Mouse (Mus musculus) 3T3-L1 (cell line): ENCODE data around the gene Armh2.
"Not testable (repeated sequence)": the region's sequence is repeated elsewhere in the genome, so short reads cannot be mapped to it uniquely, and the experiment has no call there.

ENCODE experiments used
- DNase-seq: peaks from one replicate; pipeline ENCODE4 v3.0.0-alpha.2; 2015; ENCODE audit warnings: low read depth, low spot score

Gene Armh2

DNA sequence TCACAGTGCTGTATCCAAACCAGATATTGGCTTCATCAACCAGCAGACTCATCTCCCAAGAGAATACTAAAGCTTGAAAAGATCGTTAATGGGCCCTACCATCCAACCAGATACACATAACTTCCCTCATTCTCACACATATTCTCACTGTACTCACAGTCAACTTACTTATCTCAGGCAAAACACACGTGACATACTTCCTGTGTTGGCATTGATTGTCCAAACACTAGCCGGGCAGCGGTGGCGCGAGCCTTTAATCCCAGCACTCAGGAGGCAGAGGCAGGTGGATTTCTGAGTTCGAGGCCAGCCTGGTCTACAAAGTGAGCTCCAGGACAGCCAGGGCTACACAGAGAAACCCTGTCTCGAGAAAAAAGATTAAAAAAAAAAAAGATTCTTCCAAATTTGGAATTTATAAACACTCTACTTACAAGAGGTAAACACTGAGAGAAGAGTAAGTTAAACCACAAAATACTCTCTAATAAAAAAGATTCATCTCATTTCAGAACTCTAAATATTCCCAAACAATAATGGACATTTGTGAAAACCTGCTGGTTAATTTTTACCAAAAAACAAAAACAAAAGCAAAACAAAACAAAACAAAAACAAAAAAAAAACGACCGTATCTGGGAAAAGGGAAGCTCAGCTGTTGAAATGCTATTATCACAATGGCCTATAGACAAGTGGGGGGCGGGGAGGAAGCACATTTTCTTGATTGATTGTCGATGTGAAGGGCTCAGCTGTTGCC, 17.0 kb downstream of the Armh2 start:
- DNase-seq: no peak

GRCm38 (mm10) chr13:24759451-24759850, 18.4 kb downstream of the Armh2 start:
- DNase-seq: no peak

- DNase-seq: no peak
Observed at GRCm38 (mm10) chr13:24760351-24760870, 19.4 kb downstream of the Armh2 start.

GRCm38 (mm10) chr13:24761083-24761402, 20.0 kb downstream of the Armh2 start:
- no peak for DNase-seq

GRCm38 (mm10) chr13:24761403-24762227, 20.6 kb downstream of the Armh2 start, which contains the start of gene Gmnn:
Gene Gmnn (minus strand): TSS chr13:24761923.
- peak; percentile 79 for DNase-seq

DNA sequence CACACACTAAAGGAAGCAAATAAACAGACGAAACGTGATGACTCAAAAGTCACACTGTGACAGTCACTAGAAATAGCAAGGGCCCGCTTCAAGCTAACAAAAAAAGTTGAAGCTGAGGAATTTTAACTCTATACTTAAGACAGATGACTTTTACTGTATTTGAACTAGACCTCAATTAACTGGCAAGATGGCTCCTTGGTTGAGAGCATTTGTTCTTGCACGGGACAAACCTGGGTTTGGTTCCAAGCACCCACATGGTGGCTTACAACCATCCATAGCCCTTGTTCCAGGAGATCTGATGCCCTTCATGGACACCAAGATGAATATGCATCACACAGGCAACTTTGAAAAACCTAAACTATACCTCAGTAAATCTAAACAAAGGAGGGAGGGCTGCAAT, 21.2 kb downstream of the Armh2 start:
- DNase-seq: no peak

- not testable (repeated sequence) for DNase-seq
Observed at GRCm38 (mm10) chr13:24767809-24768208, 26.8 kb downstream of the Armh2 start.

- DNase-seq: not testable (repeated sequence)
Observed at GRCm38 (mm10) chr13:24771482-24771881, 30.4 kb downstream of the Armh2 start.

GRCm38 (mm10) chr13:24776146-24776844, 35.3 kb downstream of the Armh2 start:
- peak; percentile 77 for DNase-seq

DNA sequence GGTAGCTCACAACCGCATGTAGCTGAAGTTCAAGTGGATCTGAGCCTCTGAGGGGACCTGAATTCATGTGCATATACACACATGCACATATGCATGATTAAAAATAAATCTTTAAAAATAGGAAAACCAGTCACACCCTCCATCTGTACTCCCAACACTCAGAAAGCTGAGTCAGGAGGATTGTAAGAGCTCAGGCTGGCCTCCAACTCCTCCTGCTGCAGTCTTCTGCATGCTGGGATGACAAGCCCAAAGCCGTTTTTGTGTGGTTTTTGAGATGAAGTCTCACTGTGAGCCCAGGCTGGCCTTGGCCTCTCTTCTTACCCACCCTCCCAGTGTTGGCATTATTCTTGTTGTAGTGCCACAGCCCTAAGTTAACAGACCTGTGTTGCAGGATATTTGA, 37.0 kb downstream of the Armh2 start:
- DNase-seq: no peak

GRCm38 (mm10) chr13:24778706-24779380, 37.8 kb downstream of the Armh2 start:
- no peak for DNase-seq

- DNase-seq: peak; percentile 66
Observed at GRCm38 (mm10) chr13:24781916-24782315, 40.9 kb downstream of the Armh2 start.

DNA sequence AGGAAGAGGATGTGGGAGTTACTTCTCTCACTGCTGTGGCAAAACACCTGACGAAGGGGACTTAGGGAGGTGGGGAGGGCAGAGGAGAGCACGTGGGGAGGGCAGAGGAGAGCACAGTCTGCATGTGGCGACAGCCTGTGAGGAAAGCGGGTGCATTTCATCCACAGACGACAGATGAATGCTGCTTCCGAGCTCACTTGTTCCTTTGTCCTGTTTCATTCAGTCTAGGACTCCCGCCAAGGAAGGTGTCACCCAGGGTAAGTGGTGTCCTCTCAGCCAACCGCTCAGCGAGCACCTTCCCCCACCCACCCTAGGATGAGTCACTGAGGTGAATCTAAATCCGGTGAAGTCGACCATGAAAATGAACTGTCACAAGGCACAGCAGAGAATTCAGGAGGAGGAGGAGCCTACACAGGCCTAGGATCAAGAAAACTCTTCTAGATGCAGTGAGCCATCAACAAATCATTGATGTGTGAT, 45.0 kb downstream of the Armh2 start:
- DNase-seq: no peak

DNA sequence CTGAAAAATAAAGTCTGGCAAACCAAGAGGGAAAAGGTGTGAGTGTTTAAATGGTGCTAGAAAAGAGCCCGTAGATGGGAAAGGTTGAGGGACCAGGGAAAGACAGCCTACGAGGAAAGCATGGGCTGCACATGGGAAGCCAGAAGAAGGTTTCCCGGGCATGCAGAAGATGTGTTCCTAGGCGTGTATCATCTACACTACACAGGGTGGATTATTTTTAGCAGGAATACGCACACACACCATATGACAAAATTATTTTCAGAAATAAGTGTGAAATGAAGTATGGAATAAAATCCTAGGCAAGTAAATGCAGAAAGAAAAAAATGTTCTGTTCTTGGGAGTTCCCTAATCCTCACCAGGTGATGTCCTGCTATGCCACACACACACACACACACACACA, 46.4 kb downstream of the Armh2 start:
- no peak for DNase-seq

GRCm38 (mm10) chr13:24791349-24791748, 50.3 kb downstream of the Armh2 start:
- peak; percentile 78 for DNase-seq

DNA sequence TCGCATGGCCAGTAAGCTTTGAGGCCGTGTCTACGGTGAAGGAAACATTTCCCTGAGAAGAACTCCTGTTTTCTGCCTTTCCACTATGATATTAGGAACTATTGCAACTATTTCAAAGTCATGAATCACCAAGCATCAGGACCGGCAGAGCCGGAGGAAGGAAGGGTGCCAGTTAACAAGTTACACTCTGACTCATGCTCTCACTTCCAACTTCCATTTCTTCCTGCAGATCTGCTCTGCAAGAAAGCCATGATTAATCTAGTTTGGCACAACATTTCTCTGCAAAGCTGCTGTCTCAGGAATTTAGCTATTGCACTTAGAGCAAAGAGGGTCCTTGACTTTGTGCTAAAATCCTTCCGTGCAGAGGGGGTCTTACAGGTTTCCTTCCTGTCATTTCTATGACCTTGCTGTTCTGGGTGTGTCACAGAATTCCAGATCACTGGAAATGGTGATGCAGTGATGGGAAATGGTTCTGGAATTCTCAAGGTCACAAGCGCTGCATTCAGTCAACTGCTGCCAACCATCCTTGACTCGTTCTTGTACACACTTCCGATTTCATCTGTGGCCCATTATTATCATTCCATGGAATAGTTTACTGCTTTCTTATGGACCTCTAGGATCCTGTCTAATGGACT, 51.5 kb downstream of the Armh2 start:
- peak; percentile 88 for DNase-seq
